Mouse (Mus musculus): ENCODE data around the gene Clspn.
"Not testable (repeated sequence)": the region's sequence is repeated elsewhere in the genome, so short reads cannot be mapped to it uniquely, and the experiment has no call there.

Clspn gene

DNA sequence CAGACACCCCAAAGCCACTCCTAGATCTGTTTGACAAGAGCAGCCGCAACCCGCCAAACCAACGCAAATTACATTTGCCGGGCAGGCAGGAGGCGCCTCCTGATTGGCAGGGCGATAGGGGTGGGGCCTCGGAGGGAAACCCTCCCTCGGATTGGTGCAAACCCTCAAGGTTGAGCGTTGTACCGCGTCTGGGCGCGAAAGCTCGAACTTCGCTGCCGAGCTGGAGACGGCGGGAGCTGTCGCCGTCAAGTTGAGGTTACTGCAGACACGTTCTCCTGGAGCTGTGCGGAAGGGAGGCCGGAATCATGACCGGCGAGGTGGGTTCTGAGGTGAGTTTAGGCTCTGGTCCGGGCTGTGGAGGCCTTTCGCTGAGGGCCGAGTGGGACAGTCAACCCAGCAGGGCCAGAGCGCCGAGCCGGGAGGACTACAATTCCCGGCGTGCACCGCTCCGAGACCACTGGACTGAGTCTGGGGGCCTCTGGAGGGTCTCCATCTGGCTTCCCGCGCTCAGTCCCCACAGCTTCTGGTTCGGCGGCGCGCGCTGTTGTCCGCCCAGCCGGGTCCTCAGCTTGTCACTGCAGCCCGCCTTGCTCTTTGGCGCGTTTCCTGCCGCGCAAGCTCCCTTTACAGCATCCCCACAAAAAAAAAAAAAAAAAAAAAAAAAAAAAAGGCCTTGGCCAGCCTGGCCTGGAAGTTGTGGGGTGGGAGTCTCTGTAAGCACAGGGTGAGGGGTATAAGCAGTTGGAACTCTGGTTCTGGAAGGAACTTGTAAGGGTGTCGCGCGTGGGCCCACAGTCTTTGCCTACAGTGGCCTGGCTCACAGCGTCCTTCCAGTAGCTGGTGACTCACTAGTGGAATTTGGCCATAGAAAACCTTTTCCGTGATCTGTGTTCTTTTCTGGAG, at the start of gene Clspn:
Gene Clspn (plus strand): TSS at position 127 of the 903 bp plus-strand sequence.
- DNase-seq (ENCODE audit: low spot score), result peak; percentile 76

DNA sequence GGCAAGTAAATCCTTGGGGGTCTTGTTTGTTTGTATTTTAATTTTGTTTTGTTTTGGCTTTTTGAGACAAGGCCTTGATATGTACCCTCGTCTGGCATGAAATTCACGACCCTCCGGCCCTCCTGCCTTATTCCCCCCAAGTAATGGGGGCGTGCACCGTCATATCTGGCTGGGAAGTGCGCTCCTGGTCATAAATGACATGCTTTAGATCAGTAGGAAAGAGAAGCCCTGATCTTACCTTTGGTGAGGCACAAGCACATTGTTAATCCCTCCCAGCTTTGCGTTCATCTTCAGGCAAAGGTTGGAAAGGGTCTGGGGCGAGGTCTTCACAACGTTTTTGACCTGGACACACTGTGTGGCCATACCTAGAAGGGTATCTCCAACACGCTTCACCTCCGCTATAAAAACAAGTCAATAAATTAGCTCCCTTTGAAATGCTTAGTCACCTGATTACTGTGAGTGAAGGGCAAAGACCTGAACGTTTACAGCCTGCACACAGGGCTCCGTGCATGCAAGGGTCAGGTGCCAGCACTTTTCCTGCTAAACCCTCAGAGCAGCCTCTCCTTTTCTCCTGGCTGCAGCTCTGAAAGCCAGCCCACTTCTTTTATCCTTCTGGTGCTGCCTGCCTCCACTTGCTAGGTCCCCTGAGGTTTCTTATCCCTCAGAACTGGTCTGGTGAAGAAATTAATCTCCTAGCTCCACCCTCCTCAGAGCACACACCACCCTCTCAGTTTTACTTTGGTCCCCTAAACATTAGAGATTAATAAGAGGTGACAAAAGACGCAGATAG, 48.4 kb upstream of the Clspn start:
- DNase-seq (ENCODE audit: low spot score), result no peak

DNA sequence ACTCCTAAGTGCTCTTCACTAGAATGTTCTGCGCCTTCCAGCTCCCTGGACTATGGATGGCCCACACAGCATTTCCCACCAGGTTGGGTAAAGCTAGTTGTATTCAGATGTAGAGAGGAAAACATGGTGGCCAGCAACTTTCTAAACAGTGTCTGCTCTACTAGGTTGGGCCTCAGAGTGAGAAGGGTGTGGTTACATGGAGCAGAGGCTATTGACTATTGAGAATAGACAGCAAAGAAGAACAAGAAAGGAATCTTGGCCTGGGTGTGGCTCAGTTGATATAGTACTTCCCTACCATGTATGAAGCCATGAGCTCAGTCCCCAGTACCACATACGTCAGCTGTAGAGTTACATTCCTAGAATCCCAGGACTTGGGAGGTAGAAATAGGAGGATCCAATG, 47.7 kb upstream of the Clspn start:
- DNase-seq (ENCODE audit: low spot score), result no peak

DNA sequence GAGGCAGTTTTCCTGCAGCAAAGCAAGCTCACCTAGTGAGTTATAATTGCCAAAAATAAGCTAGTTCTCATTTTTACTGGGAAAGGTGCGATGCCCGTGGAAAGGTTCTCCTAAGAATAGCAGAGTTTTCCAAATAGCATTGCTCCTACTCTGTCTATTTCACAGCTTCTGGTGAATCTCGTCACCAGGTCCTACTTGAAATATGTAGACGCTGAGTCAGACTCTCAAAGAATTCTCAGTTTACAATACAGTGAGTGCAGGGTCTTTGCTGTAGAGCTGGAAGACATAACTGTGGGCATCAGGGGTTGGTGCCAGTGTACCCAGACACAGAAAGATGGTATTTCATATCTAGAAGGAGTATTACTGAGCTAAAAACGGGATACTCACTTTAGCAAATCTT, 45.7 kb upstream of the Clspn start:
- DNase-seq (ENCODE audit: low spot score), result no peak

DNA sequence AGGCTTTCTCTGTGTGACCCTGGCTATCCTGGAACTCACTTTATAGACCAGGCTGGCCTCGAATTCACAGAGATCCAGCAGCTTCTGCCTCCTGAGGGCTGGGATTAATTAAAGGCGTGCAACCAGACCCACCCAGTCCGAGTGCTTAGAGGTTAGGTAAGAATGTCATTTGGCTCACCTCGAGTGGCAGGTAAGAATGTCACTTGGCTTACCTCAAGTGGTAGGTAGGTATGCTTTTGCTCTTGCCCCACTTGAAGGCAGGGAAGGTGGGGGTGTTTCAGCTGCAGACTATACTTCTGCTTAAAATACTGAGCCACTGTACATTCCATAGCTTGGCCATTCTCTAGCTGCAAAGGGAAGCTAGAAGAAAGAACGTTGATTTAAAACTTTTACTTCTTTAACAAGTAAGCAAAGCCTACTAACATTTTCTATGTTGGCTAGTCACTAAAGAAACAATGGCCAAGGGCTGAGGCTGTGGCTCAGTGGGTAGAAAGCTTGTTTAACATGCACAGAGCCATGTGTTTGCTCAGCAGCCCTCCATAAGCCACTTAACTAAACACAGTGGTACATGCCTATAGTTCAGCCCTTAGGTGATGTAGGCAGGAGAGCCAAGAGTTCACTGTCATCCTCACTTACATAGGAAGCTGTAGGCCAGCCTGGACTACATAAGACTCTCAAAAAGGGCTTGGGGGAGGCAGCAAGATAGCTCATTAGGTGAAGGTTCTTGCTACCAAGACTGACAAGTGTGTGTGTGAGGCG, 44.2 kb upstream of the Clspn start:
- no peak for DNase-seq (ENCODE audit: low spot score)

DNA sequence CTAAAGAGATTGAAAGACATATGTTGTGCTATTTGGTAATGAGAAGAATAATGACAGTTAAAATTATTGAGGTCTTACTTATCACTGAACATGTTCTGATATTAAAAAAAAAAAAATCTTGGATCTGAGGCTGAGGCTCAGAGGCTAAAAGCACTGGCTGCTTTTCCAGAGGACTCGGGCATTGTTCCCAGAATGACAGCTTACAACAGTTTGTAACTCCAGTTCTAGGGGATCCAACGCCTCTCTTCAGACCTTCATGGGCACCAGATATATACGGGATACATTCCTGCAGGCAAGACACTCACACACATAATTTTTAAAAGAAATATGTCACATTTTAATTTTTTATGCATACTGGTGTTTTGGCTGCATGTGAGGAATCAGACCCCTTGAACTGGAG, 30.6 kb upstream of the Clspn start:
- no peak for DNase-seq (ENCODE audit: low spot score)

DNA sequence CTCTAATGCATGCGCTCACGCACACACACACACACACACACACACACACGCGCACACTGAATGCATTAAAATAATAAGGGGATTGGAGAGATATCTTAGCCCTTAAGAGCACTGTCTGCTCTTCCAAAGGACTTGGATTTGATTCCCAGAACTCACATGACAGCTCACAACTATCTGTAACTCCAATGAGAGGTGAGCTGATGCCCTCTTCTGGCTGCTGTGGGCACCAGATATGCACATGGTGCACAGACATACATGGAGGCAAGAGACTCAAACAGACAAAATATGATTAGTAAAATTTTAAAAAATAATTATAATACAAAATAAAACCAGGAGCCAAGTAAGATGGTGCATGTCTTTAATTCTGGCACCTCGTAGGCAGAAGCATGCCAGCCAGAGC, 29.9 kb upstream of the Clspn start:
- no peak for DNase-seq (ENCODE audit: low spot score)

DNA sequence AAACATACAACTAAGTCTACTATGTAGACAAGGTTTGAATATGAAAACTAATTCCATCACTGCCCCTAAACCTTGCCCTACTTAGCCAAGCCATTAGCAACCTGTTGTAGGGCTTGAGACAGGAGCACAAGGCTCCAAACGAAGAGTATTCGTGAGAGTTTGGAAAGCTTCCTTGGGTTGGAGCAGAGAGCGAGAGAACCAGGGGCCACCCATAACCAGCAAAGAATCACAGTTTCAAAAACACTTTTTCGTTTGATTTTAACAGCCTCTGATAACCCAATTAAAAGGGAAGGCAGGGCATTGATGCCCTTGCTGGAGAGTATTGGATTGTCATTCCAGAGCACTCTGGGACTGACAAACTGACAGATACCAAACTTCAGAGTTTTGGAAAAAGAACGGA, 24.4 kb upstream of the Clspn start:
- DNase-seq (ENCODE audit: low spot score), result no peak

DNA sequence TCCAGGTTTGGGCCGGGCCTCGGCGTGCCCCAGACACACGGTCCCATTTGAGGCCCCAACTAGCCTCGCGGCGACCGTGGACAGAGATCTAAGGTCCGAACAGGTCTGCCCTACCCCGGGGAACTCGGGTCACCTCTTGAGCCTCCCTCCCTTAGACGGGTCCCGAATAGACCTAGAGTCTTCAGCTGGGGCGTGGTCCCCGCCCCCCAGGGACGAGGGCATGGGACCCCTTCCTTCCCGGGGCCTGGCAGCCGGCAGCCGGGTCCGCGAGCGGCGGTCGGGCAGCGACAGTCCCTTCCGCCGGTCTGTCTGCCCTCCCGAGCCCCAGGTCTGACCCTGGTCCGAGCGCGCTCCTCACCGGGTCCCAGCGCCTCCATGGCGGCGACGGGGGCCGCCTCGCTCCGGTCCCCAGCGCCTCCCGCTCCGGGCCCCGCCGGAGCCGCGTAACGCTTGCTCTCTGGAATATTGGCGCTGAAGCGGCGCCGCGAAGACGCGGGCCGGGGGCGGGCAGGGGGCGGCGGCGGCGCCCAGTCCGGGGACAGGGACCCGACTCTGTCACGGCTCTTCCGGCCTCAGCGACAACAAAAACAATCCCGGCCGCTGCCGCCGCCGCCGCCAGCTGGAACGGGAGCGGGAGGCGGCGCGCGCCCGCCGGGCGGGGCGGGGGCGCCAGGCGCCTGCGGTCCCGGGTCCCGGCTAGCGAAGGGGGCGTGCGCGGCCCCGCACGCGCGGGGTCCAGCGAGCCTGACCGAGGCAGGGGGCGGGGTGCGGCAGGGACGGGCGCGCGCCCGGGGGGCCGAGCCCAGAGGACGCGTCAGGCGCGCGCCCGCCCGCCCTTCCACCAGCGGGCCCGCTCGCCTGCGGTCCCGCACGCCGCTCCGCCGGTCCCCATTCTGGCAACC, 23.7 kb upstream of the Clspn start, which contains the start of gene Ago4:
Gene Ago4 (minus strand): TSS at position 646 of the 902 bp plus-strand sequence.
- DNase-seq (ENCODE audit: low spot score), result peak; percentile 33

DNA sequence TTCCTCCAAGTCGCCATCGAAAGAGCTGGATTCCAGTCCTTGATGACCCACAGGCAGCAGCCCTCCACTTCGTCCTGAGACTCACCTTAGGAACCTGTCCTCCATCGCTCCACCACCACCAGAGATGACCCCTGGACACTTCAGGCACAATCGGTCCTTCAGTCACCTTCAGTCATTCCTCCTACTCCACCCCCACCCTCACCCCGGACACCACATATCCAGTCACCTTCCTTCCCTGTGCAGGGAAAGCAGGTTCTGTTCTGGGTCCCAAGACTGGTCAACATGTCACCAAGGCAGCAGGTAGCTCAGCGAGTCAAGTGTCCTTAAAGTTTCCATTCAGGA, 23.0 kb upstream of the Clspn start:
- no peak for DNase-seq (ENCODE audit: low spot score)

DNA sequence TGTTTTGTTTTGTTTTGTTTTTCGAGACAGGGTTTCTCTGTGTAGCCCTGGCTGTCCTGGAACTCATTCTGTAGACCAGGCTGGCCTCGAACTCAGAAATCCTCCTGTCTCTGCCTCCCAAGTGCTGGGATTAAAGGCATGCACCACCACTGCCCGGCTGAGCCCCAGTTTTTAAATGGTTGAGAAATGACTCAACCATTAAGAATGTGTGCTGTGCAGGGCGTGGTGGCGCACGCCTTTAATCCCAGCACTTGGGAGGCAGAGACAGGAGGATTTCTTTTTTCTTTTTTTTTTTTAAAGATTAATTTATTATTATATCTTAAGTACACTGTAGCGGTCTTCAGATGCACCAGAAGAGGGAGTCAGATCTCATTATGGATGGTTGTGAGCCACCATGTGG, 21.1 kb upstream of the Clspn start:
- DNase-seq (ENCODE audit: low spot score), result not testable (repeated sequence)

DNA sequence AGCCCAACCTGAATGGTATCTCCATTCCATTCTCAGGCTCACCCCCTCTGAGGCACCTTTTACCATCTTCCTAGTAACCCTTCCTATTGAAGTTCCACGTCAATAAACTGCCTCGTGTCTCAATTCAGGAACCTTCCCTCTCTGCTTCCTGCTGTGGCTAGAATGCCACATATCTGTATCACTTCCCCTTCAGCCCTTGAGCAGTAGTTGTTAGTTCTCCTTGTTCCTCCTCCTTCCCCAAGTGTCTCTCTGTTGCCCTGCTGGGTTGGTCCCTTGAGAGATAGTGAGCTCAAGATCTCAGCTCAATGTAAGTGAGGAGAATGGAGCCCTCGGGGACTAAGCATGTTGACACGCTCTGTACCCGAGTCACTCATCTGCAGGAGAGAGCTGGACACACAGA, 19.9 kb upstream of the Clspn start:
- no peak for DNase-seq (ENCODE audit: low spot score)

DNA sequence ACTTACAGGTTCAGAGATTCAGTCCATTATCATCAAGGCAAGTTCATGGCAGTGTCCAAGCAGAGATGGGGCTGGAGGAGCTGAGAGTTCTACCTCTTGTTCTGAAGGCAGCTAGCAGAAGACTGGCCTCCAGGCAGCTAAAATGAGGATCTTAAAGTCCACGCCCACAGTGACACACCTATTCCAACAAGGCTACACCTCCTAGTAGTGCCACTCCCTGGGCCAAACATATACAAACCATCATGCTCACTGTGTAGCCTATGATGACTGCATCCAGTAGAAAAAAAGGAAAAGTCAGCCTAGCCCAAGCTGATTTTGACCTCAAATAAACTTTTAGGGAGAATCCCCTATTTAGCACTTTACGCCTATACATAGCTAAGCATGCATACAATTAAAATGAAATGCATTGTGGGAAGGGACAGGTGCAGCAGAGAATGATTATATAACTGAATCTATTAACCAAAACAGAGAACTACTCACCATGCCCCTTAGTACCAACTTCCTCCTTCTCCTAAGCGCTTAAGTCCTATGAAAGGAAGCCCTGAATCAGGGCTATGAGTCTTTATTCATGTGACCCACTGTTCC, 16.2 kb upstream of the Clspn start:
- DNase-seq (ENCODE audit: low spot score), result no peak

DNA sequence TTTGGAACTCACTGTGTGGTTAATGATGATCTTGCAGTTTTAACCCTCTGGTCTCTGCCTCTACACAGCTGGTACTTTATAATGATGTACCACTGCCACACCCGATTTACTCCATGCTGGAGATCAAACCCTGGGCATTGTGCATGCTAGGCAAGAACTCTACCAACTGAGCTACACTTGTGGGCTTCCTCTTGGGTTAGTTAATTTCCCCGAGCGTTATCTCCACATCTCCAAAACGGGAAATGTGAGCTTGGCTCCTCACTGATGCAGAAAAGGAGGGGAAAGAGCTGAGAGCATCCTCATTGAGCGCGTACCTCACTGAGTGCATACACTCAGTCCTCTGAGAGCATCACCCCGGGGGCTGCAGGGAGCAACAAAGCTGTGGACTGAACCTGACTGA, 13.9 kb upstream of the Clspn start:
- no peak for DNase-seq (ENCODE audit: low spot score)

DNA sequence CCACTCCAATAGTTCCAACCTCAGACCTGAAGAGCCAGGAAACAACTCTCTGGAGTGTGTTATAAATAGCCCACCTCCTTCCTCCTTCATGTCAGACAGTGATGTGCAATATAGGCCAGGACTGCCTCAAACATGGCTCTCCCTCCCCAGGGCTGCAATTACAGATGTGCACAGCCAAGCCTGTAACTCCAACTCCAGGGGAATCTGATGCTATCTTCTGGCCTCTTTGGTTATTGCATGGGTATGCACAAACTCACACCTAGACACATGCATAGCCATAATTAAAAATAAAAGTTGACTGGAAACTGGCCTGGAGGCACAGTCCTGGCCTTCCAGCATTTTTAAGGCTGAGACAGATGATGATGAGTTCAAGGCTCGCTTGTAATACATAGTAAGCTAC, 11.7 kb upstream of the Clspn start:
- no peak for DNase-seq (ENCODE audit: low spot score)

DNA sequence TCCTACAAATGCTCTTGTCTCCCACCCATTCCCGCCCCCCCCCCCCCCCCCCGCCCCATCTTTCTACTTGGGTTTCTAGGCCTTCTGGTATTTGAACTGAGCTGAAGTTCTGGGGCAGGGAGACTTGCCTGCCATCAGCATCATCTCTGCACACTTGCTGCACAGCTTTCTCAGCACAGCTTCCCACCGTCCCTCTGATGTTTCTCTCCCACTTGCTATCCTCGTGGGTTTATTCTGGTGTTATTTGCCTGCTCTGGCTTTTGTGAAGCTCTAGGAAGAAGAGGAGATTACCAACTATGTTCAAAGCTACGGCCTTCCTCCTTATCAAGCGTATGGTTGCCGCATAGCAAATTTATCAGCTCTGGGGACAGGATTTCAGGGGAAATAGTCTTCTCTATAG, 11.0 kb upstream of the Clspn start:
- DNase-seq (ENCODE audit: low spot score), result no peak

DNA sequence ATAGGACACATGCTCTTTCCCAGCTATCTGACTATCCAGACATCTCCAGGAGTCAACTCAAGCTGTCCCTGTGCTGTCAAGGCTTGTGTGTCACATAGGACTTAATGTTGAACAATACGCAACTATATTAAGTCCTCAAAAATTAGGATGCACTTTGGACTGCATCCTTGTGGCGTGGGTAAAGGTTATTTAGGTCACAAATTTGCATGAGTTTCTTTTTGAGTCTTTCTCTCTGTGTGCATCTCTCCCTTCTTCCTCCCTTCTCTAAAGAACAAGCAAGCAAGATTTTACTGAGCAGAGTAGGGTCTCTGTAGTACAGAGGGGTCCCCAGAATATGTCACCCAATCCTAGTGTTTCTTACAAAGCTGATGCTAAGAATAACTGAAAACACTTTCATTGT, 10.6 kb upstream of the Clspn start:
- DNase-seq (ENCODE audit: low spot score), result no peak

DNA sequence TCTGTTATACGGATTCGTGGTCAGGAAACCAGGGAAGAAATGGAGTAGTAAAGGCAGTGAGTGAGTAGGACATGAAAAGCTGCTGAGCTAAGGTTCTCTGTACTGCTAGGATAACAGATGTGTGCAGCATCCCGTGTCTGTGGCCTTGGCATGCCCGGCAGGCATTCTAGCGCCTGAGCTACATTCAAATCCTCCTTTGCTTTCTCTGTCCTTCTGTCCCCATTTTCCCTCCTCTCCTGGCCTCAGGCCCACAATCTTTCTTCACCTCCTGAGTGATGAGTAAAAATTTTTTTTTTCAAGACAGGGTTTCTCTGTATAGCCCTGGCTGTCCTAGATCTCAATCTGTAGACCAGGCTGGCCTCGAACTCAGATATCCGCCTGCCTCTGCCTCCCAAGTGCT, 4.6 kb upstream of the Clspn start:
- DNase-seq (ENCODE audit: low spot score), result no peak

DNA sequence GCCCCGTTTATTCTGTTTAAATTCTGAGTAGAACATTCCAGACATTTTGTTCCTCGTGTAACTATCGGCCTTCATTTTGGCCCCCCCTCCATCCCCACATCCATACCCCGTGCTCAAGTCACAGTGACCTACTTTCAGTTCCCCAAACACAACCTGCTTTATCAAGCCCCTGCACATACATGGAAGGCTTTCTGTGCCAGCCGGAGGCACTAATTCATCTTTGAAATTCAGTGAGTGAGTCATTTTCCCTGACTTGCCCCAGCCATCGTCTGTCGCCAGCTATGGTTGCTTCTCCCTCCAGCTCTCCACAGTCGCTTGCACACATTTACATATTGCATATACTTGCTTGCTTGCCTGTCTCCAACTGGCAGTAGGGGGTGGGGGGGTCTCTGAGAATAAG, 3.6 kb upstream of the Clspn start:
- DNase-seq (ENCODE audit: low spot score), result no peak

DNA sequence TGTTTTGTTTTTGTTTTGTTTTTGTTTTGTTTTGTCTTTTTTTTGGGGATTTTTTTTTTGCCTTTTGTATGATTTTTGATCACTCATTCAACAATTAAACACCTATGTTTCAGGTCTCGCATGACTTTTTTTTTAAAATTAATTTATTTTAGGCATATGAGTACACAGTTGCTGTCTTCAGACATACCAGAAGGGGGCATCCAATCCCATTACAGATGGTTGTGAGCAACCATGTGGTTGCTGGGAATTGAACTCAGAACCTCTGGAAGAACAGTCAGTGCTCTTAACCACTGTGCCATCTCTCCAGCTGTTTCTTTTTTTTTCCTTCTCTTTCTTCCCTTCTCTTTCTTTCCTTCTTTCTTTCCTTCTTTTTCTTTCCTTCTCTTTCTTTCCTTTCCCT, 3.0 kb upstream of the Clspn start:
- DNase-seq (ENCODE audit: low spot score), result no peak

DNA sequence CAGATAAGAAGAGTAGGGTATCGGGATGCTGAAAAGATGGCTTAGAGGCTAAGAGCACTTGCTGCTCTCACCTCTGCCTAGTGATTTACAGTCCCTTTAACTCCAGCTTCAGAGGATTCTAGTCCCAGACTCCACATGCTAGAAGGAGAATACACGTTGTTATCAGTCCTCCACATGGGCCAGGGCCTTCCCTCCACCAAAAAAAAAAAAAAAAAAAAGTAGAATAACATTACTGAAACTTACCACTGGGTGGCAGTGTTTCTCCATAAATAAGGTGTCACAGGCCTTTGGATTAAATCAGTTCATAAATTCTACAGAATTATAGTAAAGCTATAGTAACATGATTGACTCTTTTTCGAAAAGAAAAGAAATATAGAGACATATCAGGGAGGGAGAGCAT, 2.3 kb upstream of the Clspn start:
- DNase-seq (ENCODE audit: low spot score), result no peak

Data from ovary, postnatal 14 days (tissue).